Mouse (Mus musculus): ENCODE measurements around the gene Nfkb1.

DNA sequence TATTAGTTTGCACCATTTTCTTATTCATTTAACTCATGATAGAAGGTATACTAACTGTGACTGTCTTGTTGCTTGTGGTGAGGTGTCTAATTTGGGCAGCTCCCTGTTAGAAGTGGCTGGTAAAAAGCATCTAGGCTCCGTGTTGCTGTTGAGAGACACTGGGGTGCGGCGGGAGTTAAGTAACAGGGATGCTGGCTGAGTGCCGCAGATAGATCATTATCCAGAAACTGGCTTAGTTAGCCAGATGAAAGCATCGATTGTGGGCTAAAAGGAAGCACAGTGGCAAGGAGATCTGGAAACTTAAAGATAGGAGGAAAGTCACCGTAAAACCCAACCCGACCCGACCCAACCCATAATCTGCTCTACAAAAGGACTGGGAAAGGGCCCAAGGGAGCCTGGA, 49.4 kb upstream of the Nfkb1 start:
- TF ChIP-seq CTCF (IDR thresholded peaks at IDR 0.05; ENCODE audit: low read depth) (no peak), EP300 (IDR thresholded peaks at IDR 0.05; ENCODE audit: low read depth) (no peak)
